Mouse (Mus musculus) liver, embryonic 15.5 days (tissue): ENCODE results near the gene Ttll13. TPM values are rescaled to one million over a fixed set of nuclear protein-coding genes. Genes with fewer than 3 reads are reported as not detected.

ENCODE experiments used
- ATAC-seq: fragments of 200-750 bp; cut with Nextera tagmentation; 2 replicates; pipeline ENCODE4 v1.8.0; 2017; ENCODE audit warnings: moderate number of reproducible peaks, mild to moderate bottlenecking, moderate library complexity; ENCODE audit not compliant: insufficient read depth
- H3K27ac ChIP-seq: fragments of 300-500 bp; sonication (generic); replicated peaks from 2 replicates; pipeline ENCODE4 v1.5.1; 2015; ENCODE audit warnings: mild to moderate bottlenecking, inconsistent platforms
- H3K27me3 ChIP-seq: fragments of 300-500 bp; sonication (generic); 2 replicates; pipeline ENCODE4 v1.6.1; 2015; ENCODE audit warnings: mild to moderate bottlenecking, inconsistent platforms
- H3K36me3 ChIP-seq: fragments of 300-500 bp; sonication (generic); replicated peaks from 2 replicates; pipeline ENCODE4 v1.6.1; 2015; ENCODE audit warnings: moderate library complexity, mild to moderate bottlenecking, inconsistent platforms
- H3K4me1 ChIP-seq: fragments of 300-500 bp; sonication (generic); replicated peaks from 2 replicates; pipeline ENCODE4 v1.6.1; 2015; ENCODE audit warnings: inconsistent platforms
- H3K4me2 ChIP-seq: fragments of 300-500 bp; sonication (generic); 2 replicates; pipeline ENCODE4 v1.6.1; 2015; ENCODE audit warnings: moderate library complexity, mild to moderate bottlenecking, inconsistent platforms
- H3K4me3 ChIP-seq: fragments of 300-500 bp; sonication (generic); replicated peaks from 2 replicates; pipeline ENCODE4 v1.5.1; 2015; ENCODE audit warnings: mild to moderate bottlenecking, inconsistent platforms
- H3K9ac ChIP-seq: fragments of 300-500 bp; sonication (generic); 2 replicates; pipeline ENCODE4 v1.6.1; 2015; ENCODE audit warnings: moderate library complexity, mild to moderate bottlenecking, inconsistent platforms
- H3K9me3 ChIP-seq: fragments of 300-500 bp; sonication (generic); replicated peaks from 2 replicates; pipeline ENCODE4 v1.6.1; 2016; ENCODE audit warnings: inconsistent platforms
- WGBS: fragments of 180-500 bp; shearing (Covaris S2); methylation state at CpG from one replicate; pipeline ENCODE4 v1.1.7; 2015; ENCODE audit warnings: mixed read lengths; ENCODE audit not compliant: insufficient replicate concordance; 5-methylcytosine and 5-hydroxymethylcytosine counted together
- polyA plus RNA-seq: library from polyadenylated mRNA; unstranded; fragments of >200 nt; fragmentation: Nextera tagmentation; extraction: Ambion mirVana; gene quantifications from 2 replicates; pipeline ENCODE4 v1.2.1, GENCODE M21; 2015

Gene Ttll13
- polyA plus RNA-seq, 1 experiment from 2014 or later, result 0.16 TPM

GRCm38 (mm10) chr7:80203638-80204096 lies 42.5 kb upstream of the Ttll13 start:
- Histone ChIP-seq H3K4me2 (peak overlapping the region; percentile 91), H3K4me3 (peak overlapping the region; percentile 35), H3K36me3 (peaks cover 53% of the 10 kb centered on the region), H3K4me1 (peaks cover 97% of the 10 kb centered on the region), H3K9me3 (no peaks in the 10 kb centered on the region), H3K9ac (peak overlapping the region; percentile 55), H3K27me3 (no peaks in the 10 kb centered on the region), H3K27ac (peak overlapping the region; percentile 100)
- no peak for ATAC-seq
- WGBS, result 18% methylated on average over 12 of the region's 12 CpGs

GRCm38 (mm10) chr7:80204362-80204761 lies 41.8 kb upstream of the Ttll13 start:
- no peak for ATAC-seq
- Histone ChIP-seq H3K4me1 (peaks cover 100% of the 10 kb centered on the region), H3K27me3 (no peaks in the 10 kb centered on the region), H3K27ac (peak overlapping the region; percentile 100), H3K4me3 (no peak overlapping the region), H3K36me3 (peaks cover 53% of the 10 kb centered on the region), H3K9me3 (no peaks in the 10 kb centered on the region), H3K4me2 (peak overlapping the region; percentile 91), H3K9ac (peak overlapping the region; percentile 55; the same call in 1 of the 2 replicates)
- 54% methylated on average over 4 of the region's 4 CpGs for WGBS

- no peak overlapping the region for H3K4me3 ChIP-seq
- no peaks in the 10 kb centered on the region for H3K27me3 ChIP-seq
- WGBS, result 35% methylated on average over 7 of the region's 7 CpGs
- peak overlapping the region; percentile 91 for H3K4me2 ChIP-seq
- H3K4me1 ChIP-seq, result peaks cover 100% of the 10 kb centered on the region
- peak overlapping the region; percentile 100 for H3K27ac ChIP-seq
- H3K36me3 ChIP-seq, result peaks cover 53% of the 10 kb centered on the region
- no peaks in the 10 kb centered on the region for H3K9me3 ChIP-seq
- no peak for ATAC-seq
- no peak overlapping the region for H3K9ac ChIP-seq
Measured at GRCm38 (mm10) chr7:80204961-80205360, 41.2 kb upstream of the Ttll13 start.

GRCm38 (mm10) chr7:80205705-80206589 lies 40.2 kb upstream of the Ttll13 start:
- Histone ChIP-seq H3K9me3 (no peaks in the 10 kb centered on the region), H3K27ac (peak overlapping the region; percentile 100), H3K4me2 (peak overlapping the region; percentile 91), H3K4me1 (peaks cover 100% of the 10 kb centered on the region), H3K4me3 (no peak overlapping the region), H3K36me3 (peaks cover 44% of the 10 kb centered on the region), H3K9ac (peak overlapping the region; percentile 71), H3K27me3 (no peaks in the 10 kb centered on the region)
- 51% methylated on average over 12 of the region's 12 CpGs for WGBS
- ATAC-seq, result no peak

- WGBS, result 20% methylated on average over 3 of the region's 3 CpGs
- peak overlapping the region; percentile 40 for H3K4me3 ChIP-seq
Measured at GRCm38 (mm10) chr7:80207314-80207731, 38.9 kb upstream of the Ttll13 start.

GRCm38 (mm10) chr7:80208026-80208642 lies 38.0 kb upstream of the Ttll13 start:
- 32% methylated on average over 18 of the region's 18 CpGs for WGBS
- Histone ChIP-seq H3K27me3 (no peaks in the 10 kb centered on the region), H3K27ac (peak overlapping the region; percentile 100), H3K36me3 (peaks cover 30% of the 10 kb centered on the region), H3K4me1 (peaks cover 100% of the 10 kb centered on the region), H3K9ac (peak overlapping the region; percentile 71), H3K9me3 (no peaks in the 10 kb centered on the region), H3K4me3 (peak overlapping the region; percentile 40), H3K4me2 (peak overlapping the region; percentile 91)
- peak; percentile 16 for ATAC-seq

More at GRCm38 (mm10) chr7:80207314-80207731, 38.9 kb upstream of the Ttll13 start:
- Histone ChIP-seq H3K27me3 (no peaks in the 10 kb centered on the region), H3K4me1 (peaks cover 100% of the 10 kb centered on the region), H3K36me3 (peaks cover 30% of the 10 kb centered on the region), H3K27ac (peak overlapping the region; percentile 100), H3K9ac (peak overlapping the region; percentile 71), H3K9me3 (no peaks in the 10 kb centered on the region), H3K4me2 (peak overlapping the region; percentile 91)
- ATAC-seq, result no peak

GRCm38 (mm10) chr7:80208738-80209430 lies 37.3 kb upstream of the Ttll13 start:
- H3K9me3 ChIP-seq, result no peaks in the 10 kb centered on the region
- H3K4me3 ChIP-seq, result peak overlapping the region; percentile 40
- peak; percentile 88 for ATAC-seq
- peak overlapping the region; percentile 100 for H3K27ac ChIP-seq
- peaks cover 99% of the 10 kb centered on the region for H3K4me1 ChIP-seq
- H3K27me3 ChIP-seq, result no peaks in the 10 kb centered on the region
- peaks cover 33% of the 10 kb centered on the region for H3K36me3 ChIP-seq
- H3K4me2 ChIP-seq, result peak overlapping the region; percentile 91
- peak overlapping the region; percentile 71 for H3K9ac ChIP-seq
- WGBS, result 13% methylated on average over 10 of the region's 10 CpGs

- Histone ChIP-seq H3K4me2 (peak overlapping the region; percentile 91), H3K36me3 (peaks cover 33% of the 10 kb centered on the region), H3K9me3 (no peaks in the 10 kb centered on the region), H3K27me3 (no peaks in the 10 kb centered on the region), H3K4me1 (peaks cover 98% of the 10 kb centered on the region), H3K4me3 (peak overlapping the region; percentile 40), H3K9ac (peak overlapping the region; percentile 71), H3K27ac (peak overlapping the region; percentile 100)
- ATAC-seq, result no peak
- WGBS, result 18% methylated on average over 6 of the region's 6 CpGs
Measured at GRCm38 (mm10) chr7:80209669-80210068, 36.5 kb upstream of the Ttll13 start.

GRCm38 (mm10) chr7:80210982-80211381 lies 35.2 kb upstream of the Ttll13 start:
- H3K9me3 ChIP-seq, result no peaks in the 10 kb centered on the region
- no peak for ATAC-seq
- WGBS, result 82% methylated on average over 4 of the region's 4 CpGs
- peak overlapping the region; percentile 91 for H3K4me2 ChIP-seq
- peak overlapping the region; percentile 100 for H3K27ac ChIP-seq
- peak overlapping the region; percentile 71; the same call in 1 of the 2 replicates for H3K9ac ChIP-seq
- H3K27me3 ChIP-seq, result no peaks in the 10 kb centered on the region
- H3K4me1 ChIP-seq, result peaks cover 98% of the 10 kb centered on the region
- H3K36me3 ChIP-seq, result peaks cover 40% of the 10 kb centered on the region
- H3K4me3 ChIP-seq, result 0 out of 2 replicates have a peak overlapping the region, but pooled peaks have one; percentile 1

- Histone ChIP-seq H3K9me3 (no peaks in the 10 kb centered on the region), H3K4me2 (no peak overlapping the region), H3K4me1 (peaks cover 76% of the 10 kb centered on the region), H3K4me3 (no peak overlapping the region), H3K27me3 (no peaks in the 10 kb centered on the region), H3K9ac (no peak overlapping the region), H3K27ac (peak overlapping the region; percentile 100), H3K36me3 (peaks cover 63% of the 10 kb centered on the region)
- no peak for ATAC-seq
- 86% methylated on average over 7 of the region's 7 CpGs for WGBS
Measured at GRCm38 (mm10) chr7:80213604-80214003, 32.6 kb upstream of the Ttll13 start.
